Mouse (Mus musculus): ENCODE results near the gene Mboat7.
"Not testable (repeated sequence)": the region's sequence is repeated elsewhere in the genome, so short reads cannot be mapped to it uniquely, and the experiment has no call there.

- TF ChIP-seq POLR2A (IDR thresholded peaks at IDR 0.05; ENCODE audit: low read depth, low read length); CTCF (IDR thresholded peaks at IDR 0.05; ENCODE audit: extremely low read depth, insufficient read length, insufficient replicate concordance, low read depth, low read length): not testable (repeated sequence)
Measured at GRCm38 (mm10) chr7:3708447-3708980, 15.2 kb upstream of the Mboat7 start.

Measured in small intestine, adult 2 months (tissue).